In the genomic region with DNA sequence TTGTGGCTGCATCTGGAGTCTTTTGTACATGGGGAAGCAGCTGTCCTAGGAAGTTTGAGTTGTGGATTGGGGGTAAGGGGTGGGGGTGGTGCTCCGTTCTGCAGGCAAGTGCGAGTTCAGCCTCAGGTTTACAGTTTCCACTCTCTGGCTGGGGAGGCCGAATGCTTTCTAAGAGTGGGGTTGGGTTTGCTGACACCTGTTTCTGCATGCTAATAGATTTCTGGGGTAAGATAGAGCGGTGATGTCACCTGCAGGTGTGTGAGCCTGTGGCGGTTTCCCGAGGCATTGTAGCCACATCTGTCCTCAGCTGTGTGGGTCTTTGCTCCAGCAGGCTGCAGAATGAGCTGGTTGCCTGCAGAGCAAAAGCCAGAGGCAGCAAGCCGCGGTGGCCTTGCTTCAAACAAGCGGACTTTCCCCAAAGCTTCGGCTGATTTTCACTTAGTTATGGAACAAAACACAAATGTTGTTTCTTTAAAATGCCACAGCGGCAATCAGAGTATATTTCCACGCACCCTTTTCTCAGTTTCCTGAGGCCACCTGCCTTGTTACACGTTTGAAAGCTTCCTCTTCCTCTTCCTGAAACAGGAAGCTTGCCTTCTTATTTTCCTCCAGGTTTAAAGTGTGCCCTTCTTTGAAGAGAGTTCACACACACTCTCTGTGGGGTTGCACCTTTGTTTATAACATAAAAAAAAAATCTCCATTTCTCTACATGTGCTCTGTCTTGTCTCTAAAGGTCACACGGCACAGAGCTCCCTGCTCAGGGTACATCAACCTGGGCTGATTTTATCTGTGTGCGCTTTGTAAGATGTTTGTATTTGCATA, we compare ENCODE assay signal across 9 mouse cellular contexts.
DNase-seq lines count a peak whose midpoint lies in the region; ATAC-seq and TF ChIP-seq lines count a peak whose summit lies in the region.
"Had no signal": no experiment of that assay in that cellular context is flagged by ENCODE, and none has a peak within 500 bp of the region (broad histone marks: within the 10 kb centered on the region; RNA-seq: fewer than 3 reads in every experiment).

No protein-coding gene starts in this region.

- no peak for TF ChIP-seq CTCF in CH12.LX (conservative IDR thresholded peaks at IDR 0.05 in 1 of 2, IDR thresholded peaks at IDR 0.05 in 1 of 2; ENCODE audit: low read depth in 2 of 2, low read length in 2 of 2)

- no peak; the same call in 1 of the 2 replicates for TF ChIP-seq POLR2A in CH12.LX (IDR thresholded peaks at IDR 0.05; ENCODE audit: low read depth, low read length)

- no peak overlapping the region for H3K4me3 ChIP-seq in hindbrain, embryonic 13.5 days
- no peak overlapping the region for H3K4me3 ChIP-seq in hindbrain, embryonic 12.5 days
- H3K4me3 ChIP-seq in CH12.LX (replicated peaks in 1 of 3; ENCODE audit: low read depth in 2 of 3, low read length in 2 of 3, poor library complexity in 1 of 3): peak overlapping the region in 1 of 3 experiments; percentile 19
- no peak overlapping the region for H3K4me3 ChIP-seq in embryonic facial prominence, embryonic 15.5 days (replicated peaks)
- H3K4me3 ChIP-seq: erythroblast, embryonic 14.5 days had no signal

- peak; percentile 2 for TF ChIP-seq RAD21 in CH12.LX (IDR thresholded peaks at IDR 0.05; ENCODE audit: low read depth, low read length)

- ATAC-seq in hindbrain, embryonic 13.5 days (ENCODE audit: low FRiP score): no peak
- ATAC-seq in hindbrain, embryonic 12.5 days (ENCODE audit: low FRiP score): no peak
- ATAC-seq in embryonic facial prominence, embryonic 15.5 days (ENCODE audit: insufficient number of reproducible peaks, low FRiP score, low TSS enrichment, low read depth): no peak

- 0 out of 2 replicates have a peak overlapping the region, but pooled peaks have one; percentile 8 for H3K27ac ChIP-seq in hindbrain, embryonic 13.5 days
- no peak overlapping the region for H3K27ac ChIP-seq in hindbrain, embryonic 12.5 days
- H3K27ac ChIP-seq in CH12.LX (ENCODE audit: insufficient read depth, low read depth): peak overlapping the region; percentile 24
- H3K27ac ChIP-seq in embryonic facial prominence, embryonic 15.5 days (replicated peaks): peak overlapping the region; percentile 29; the same call in 1 of the 2 replicates

- peak; percentile 91 for DNase-seq in CH12.LX (ENCODE audit: extremely low read depth)
- DNase-seq in spleen, adult 18-20 months: peak; percentile 7 to 12
- DNase-seq in cerebellum, postnatal 14 days: no peak
- DNase-seq in ovary, postnatal 14 days (ENCODE audit: low spot score): no peak
- DNase-seq in right cerebral cortex, postnatal 4 days: no peak

- no peak overlapping the region for H3K9ac ChIP-seq in hindbrain, embryonic 13.5 days
- no peak overlapping the region for H3K9ac ChIP-seq in hindbrain, embryonic 12.5 days
- H3K9ac ChIP-seq in CH12.LX (ENCODE audit: insufficient read depth, low read depth): 0 out of 2 replicates have a peak overlapping the region, but pooled peaks have one; percentile 34
- H3K9ac ChIP-seq in embryonic facial prominence, embryonic 15.5 days: no peak overlapping the region

- no peaks in the 10 kb centered on the region for H3K9me3 ChIP-seq in hindbrain, embryonic 13.5 days
- no peaks in the 10 kb centered on the region for H3K9me3 ChIP-seq in hindbrain, embryonic 12.5 days (replicated peaks)
- no peaks in the 10 kb centered on the region for H3K9me3 ChIP-seq in CH12.LX (replicated peaks; ENCODE audit: low read length)
- no peaks in the 10 kb centered on the region for H3K9me3 ChIP-seq in embryonic facial prominence, embryonic 15.5 days (replicated peaks)

- in situ Hi-C loops in CH12.LX (cut with MboI; ENCODE audit: low pct_ligation_motif_present, low pct_unique_long_range_greater_than_20kb, low sequenced_read_pairs): no loop called here

- no peak overlapping the region for H3K4me2 ChIP-seq in hindbrain, embryonic 13.5 days
- H3K4me2 ChIP-seq in hindbrain, embryonic 12.5 days (replicated peaks): no peak overlapping the region
- peak overlapping the region; percentile 93 for H3K4me2 ChIP-seq in CH12.LX (ENCODE audit: insufficient read depth, low read depth, poor library complexity, severe bottlenecking)
- peak overlapping the region; percentile 13 for H3K4me2 ChIP-seq in embryonic facial prominence, embryonic 15.5 days (replicated peaks)

- H3K27me3 ChIP-seq in hindbrain, embryonic 13.5 days: 0 out of 2 replicates have a peak, but pooled peaks cover 5% of the 10 kb centered on the region
- no peaks in the 10 kb centered on the region for H3K27me3 ChIP-seq in hindbrain, embryonic 12.5 days
- peaks cover 2% of the 10 kb centered on the region for H3K27me3 ChIP-seq in CH12.LX (replicated peaks)
- H3K27me3 ChIP-seq in embryonic facial prominence, embryonic 15.5 days: no peaks in the 10 kb centered on the region

- 29% methylated on average over 15 of the region's 15 CpGs for WGBS in hindbrain, embryonic 13.5 days
- 26% methylated on average over 15 of the region's 15 CpGs for WGBS in hindbrain, embryonic 12.5 days
- 17% methylated on average over 15 of the region's 15 CpGs for WGBS in embryonic facial prominence, embryonic 15.5 days

- H3K79me2 ChIP-seq in CH12.LX (replicated peaks; ENCODE audit: control insufficient read depth, extremely low read depth, insufficient read depth, poor library complexity, severe bottlenecking): no peaks in the 10 kb centered on the region

- no peaks in the 10 kb centered on the region for H3K36me3 ChIP-seq in hindbrain, embryonic 13.5 days
- H3K36me3 ChIP-seq in hindbrain, embryonic 12.5 days: no peaks in the 10 kb centered on the region
- H3K36me3 ChIP-seq in CH12.LX (replicated peaks in 1 of 2; ENCODE audit: control insufficient read depth in 1 of 2, insufficient read depth in 1 of 2, low read length in 1 of 2): no peaks in the 10 kb centered on the region
- H3K36me3 ChIP-seq in embryonic facial prominence, embryonic 15.5 days: no peaks in the 10 kb centered on the region

- peaks cover 22% of the 10 kb centered on the region for H3K4me1 ChIP-seq in hindbrain, embryonic 13.5 days (replicated peaks)
- H3K4me1 ChIP-seq in hindbrain, embryonic 12.5 days: peaks cover 19% of the 10 kb centered on the region
- peaks cover 25 to 73% of the 10 kb centered on the region in 2 experiments for H3K4me1 ChIP-seq in CH12.LX (ENCODE audit: control insufficient read depth in 1 of 2, insufficient read depth in 2 of 2)
- H3K4me1 ChIP-seq in embryonic facial prominence, embryonic 15.5 days: peaks cover 23% of the 10 kb centered on the region

- TF ChIP-seq EP300 in CH12.LX (IDR thresholded peaks at IDR 0.05; ENCODE audit: low read length): peak; percentile 91

- dilution Hi-C loops in CH12.LX (cut with MboI; ENCODE audit: extremely low pct_ligation_motif_present, extremely low pct_unique_long_range_greater_than_20kb, low sequenced_read_pairs): no loop called here

TF ChIP-seq in CH12.LX, 34 proteins besides CTCF, POLR2A, EP300 and RAD21 (continues in another document):
- TF ChIP-seq ZC3H11A (IDR thresholded peaks at IDR 0.05; ENCODE audit: low read depth, low read length): no peak
- TF ChIP-seq SIN3A (IDR thresholded peaks at IDR 0.05; ENCODE audit: low read length): peak; percentile 76
- peak; percentile 53 for TF ChIP-seq ZNF384 (IDR thresholded peaks at IDR 0.05; ENCODE audit: low read depth, low read length)
- TF ChIP-seq ZKSCAN1 (IDR thresholded peaks at IDR 0.05; ENCODE audit: borderline replicate concordance, low read depth, low read length): no peak
- 0 out of 2 replicates have a peak, but pooled peaks have one; percentile 38 for TF ChIP-seq NRF1 (IDR thresholded peaks at IDR 0.05; ENCODE audit: low read depth, low read length)
- peak; percentile 4; the same call in 1 of the 2 replicates for TF ChIP-seq SMC3 (IDR thresholded peaks at IDR 0.05; ENCODE audit: low read depth, low read length)
- no peak for TF ChIP-seq POLR2AphosphoS2 (IDR thresholded peaks at IDR 0.05; ENCODE audit: low read depth, low read length)
- TF ChIP-seq MXI1 (IDR thresholded peaks at IDR 0.05; ENCODE audit: low read depth, low read length): no peak; the same call in 1 of the 2 replicates
- no peak for TF ChIP-seq CHD1 (IDR thresholded peaks at IDR 0.05; ENCODE audit: low read depth, low read length)
- peak; percentile 81 for TF ChIP-seq JUND (conservative IDR thresholded peaks at IDR 0.05; ENCODE audit: low read depth, low read length)
- TF ChIP-seq CHD2 (IDR thresholded peaks at IDR 0.05; ENCODE audit: low read length): peak; percentile 46; the same call in 1 of the 2 replicates
- 0 out of 2 replicates have a peak, but pooled peaks have one; percentile 24 for TF ChIP-seq TBP (conservative IDR thresholded peaks at IDR 0.05; ENCODE audit: low read depth, low read length)
- TF ChIP-seq BHLHE40 (IDR thresholded peaks at IDR 0.05; ENCODE audit: low read depth, low read length): peak; percentile 84
- TF ChIP-seq MAX (IDR thresholded peaks at IDR 0.05; ENCODE audit: low read length): peak; percentile 30; the same call in 1 of the 2 replicates
- peak; percentile 68; the same call in 1 of the 2 replicates for TF ChIP-seq ZMIZ1 (IDR thresholded peaks at IDR 0.05; ENCODE audit: low read depth, low read length)
- TF ChIP-seq MAFK (IDR thresholded peaks at IDR 0.05; ENCODE audit: insufficient replicate concordance, low read length): 0 out of 2 replicates have a peak, but pooled peaks have one; percentile 55
- TF ChIP-seq KAT2A (IDR thresholded peaks at IDR 0.05; ENCODE audit: insufficient replicate concordance, low read length): no peak
- peak; percentile 90 for TF ChIP-seq MEF2A (IDR thresholded peaks at IDR 0.05; ENCODE audit: borderline replicate concordance, low read depth, low read length)
- 0 out of 2 replicates have a peak, but pooled peaks have one; percentile 62 for TF ChIP-seq MYC (IDR thresholded peaks at IDR 0.05; ENCODE audit: low read depth, low read length)
- peak; percentile 58 for TF ChIP-seq ELF1 (IDR thresholded peaks at IDR 0.05; ENCODE audit: low read depth, low read length)
- TF ChIP-seq E2F4 (IDR thresholded peaks at IDR 0.05; ENCODE audit: insufficient replicate concordance, low read depth, low read length): peak; percentile 25; the same call in 1 of the 2 replicates
- peak; percentile 69 for TF ChIP-seq RCOR1 (conservative IDR thresholded peaks at IDR 0.05; ENCODE audit: low read depth, low read length)
- peak; percentile 79; the same call in 1 of the 2 replicates for TF ChIP-seq MAZ (IDR thresholded peaks at IDR 0.05; ENCODE audit: low read depth, low read length)
- TF ChIP-seq TCF12 (IDR thresholded peaks at IDR 0.05; ENCODE audit: low read depth, low read length): peak; percentile 100
- TF ChIP-seq JUN (IDR thresholded peaks at IDR 0.05; ENCODE audit: insufficient read depth, low read depth, low read length): peak; percentile 93
- TF ChIP-seq USF2 (conservative IDR thresholded peaks at IDR 0.05; ENCODE audit: low read depth, low read length): no peak
- TF ChIP-seq ETS1 (conservative IDR thresholded peaks at IDR 0.05; ENCODE audit: low read depth, low read length): peak; percentile 97
- TF ChIP-seq PAX5 (IDR thresholded peaks at IDR 0.05; ENCODE audit: low read length): no peak
- peak; percentile 13 for TF ChIP-seq IRF4 (IDR thresholded peaks at IDR 0.05; ENCODE audit: low read depth, low read length)

Comparison
In these comparisons a context has a peak if more than half of its experiments do, and no peak if none do; other contexts are left out.
1. H3K4me2 ChIP-seq: peak in CH12.LX (single experiment) and embryonic facial prominence, embryonic 15.5 days (single experiment); none in hindbrain, embryonic 13.5 days (single experiment) and hindbrain, embryonic 12.5 days (single experiment).
2. DNase-seq: peak in CH12.LX (single experiment) and spleen, adult 18-20 months (2 of 2); none in cerebellum, postnatal 14 days (0 of 2), ovary, postnatal 14 days (single experiment) and right cerebral cortex, postnatal 4 days (single experiment).